Mouse (Mus musculus) heart, postnatal 0 days (tissue): Measurements from ENCODE around the gene Fgfr2. TPM values are rescaled to one million over a fixed set of nuclear protein-coding genes. Genes with fewer than 3 reads are reported as not detected.

Experiments
- ATAC-seq: fragments of 200-750 bp; cut with Nextera tagmentation; 2 replicates; pipeline ENCODE4 v1.8.0; 2017; ENCODE audit warnings: low read depth, moderate number of reproducible peaks, moderate library complexity; ENCODE audit not compliant: insufficient read depth
- DNase-seq: peaks from one replicate; pipeline ENCODE4 v3.0.0-alpha.2; 2016; ENCODE audit warnings: low spot score
- H3K27ac ChIP-seq: fragments of 300-500 bp; sonication (generic); 2 replicates; pipeline ENCODE4 v1.5.1; 2014; ENCODE audit warnings: low read depth, mild to moderate bottlenecking
- H3K27me3 ChIP-seq: fragments of 300-500 bp; sonication (generic); 2 replicates; pipeline ENCODE4 v1.6.1; 2014; ENCODE audit warnings: low read length, mixed read lengths; ENCODE audit not compliant: control insufficient read depth, insufficient read depth
- H3K36me3 ChIP-seq: fragments of 300-500 bp; sonication (generic); replicated peaks from 2 replicates; pipeline ENCODE4 v1.6.1; 2014; ENCODE audit warnings: low read length, mixed read lengths; ENCODE audit not compliant: control insufficient read depth, insufficient read depth
- H3K4me1 ChIP-seq: fragments of 300-500 bp; sonication (generic); 2 replicates; pipeline ENCODE4 v1.6.1; 2014; ENCODE audit warnings: antibody characterized with exemption; ENCODE audit not compliant: control insufficient read depth, insufficient read depth
- H3K4me2 ChIP-seq: fragments of 300-500 bp; sonication (generic); 2 replicates; pipeline ENCODE4 v1.6.1; 2014; ENCODE audit warnings: low read depth, mild to moderate bottlenecking, low read length, moderate library complexity
- H3K4me3 ChIP-seq: fragments of 300-500 bp; sonication (generic); 2 replicates; pipeline ENCODE4 v1.5.1; 2014; ENCODE audit warnings: low read depth, low read length
- H3K9ac ChIP-seq: fragments of 300-500 bp; sonication (generic); replicated peaks from 2 replicates; pipeline ENCODE4 v1.6.1; 2014; ENCODE audit warnings: low read depth, low read length, mixed read lengths
- H3K9me3 ChIP-seq: fragments of 300-500 bp; sonication (generic); replicated peaks from 2 replicates; pipeline ENCODE4 v1.6.1; 2016; ENCODE audit warnings: low read length; ENCODE audit not compliant: control insufficient read depth
- CTCF ChIP-seq: IDR thresholded peaks from 2 replicates; pipeline ENCODE4 v1.5.1; 2016; ENCODE audit warnings: antibody characterized with exemption, control low read depth, low read depth
- EP300 ChIP-seq: IDR thresholded peaks from 2 replicates; pipeline ENCODE4 v1.6.1; 2016; ENCODE audit warnings: antibody characterized with exemption, low read depth
- WGBS: fragments of 180-500 bp; shearing (Covaris S2); extraction: QIAGEN DNeasy Blood & Tissue Kit; methylation state at CpG from one replicate; pipeline ENCODE4 v1.1.7; 2014; 5-methylcytosine and 5-hydroxymethylcytosine counted together
- polyA plus RNA-seq: library from polyadenylated mRNA; unstranded; fragments of >200 nt; fragmentation: Nextera tagmentation; extraction: Ambion mirVana; gene quantifications from 2 replicates; pipeline ENCODE4 v1.2.1, GENCODE M21; 2015
- total RNA-seq: library from RNA; depleted of rRNA; stranded (reverse); fragments of >200 nt; gene quantifications from 2 replicates; pipeline ENCODE4 v1.2.3, GENCODE M21; 2014; ENCODE audit warnings: low replicate concordance

The Fgfr2 gene
- total and polyA plus RNA-seq, 2 experiments from 2014 or later: 3.8 to 11.5 TPM

GRCm38 (mm10) chr7:131629562-131629961 is 1493.6 kb downstream of the Fgfr2 start:
- Histone ChIP-seq H3K9ac (no peak overlapping the region), H3K9me3 (no peaks in the 10 kb centered on the region), H3K4me2 (no peak overlapping the region), H3K36me3 (no peaks in the 10 kb centered on the region), H3K27ac (no peak overlapping the region), H3K4me3 (no peak overlapping the region), H3K4me1 (no peaks in the 10 kb centered on the region), H3K27me3 (no peaks in the 10 kb centered on the region)
- DNase-seq (no peak), ATAC-seq (no peak)
- WGBS: 85% methylated on average over 8 of the region's 8 CpGs
- TF ChIP-seq EP300: no peak
- no peak for TF ChIP-seq CTCF

- DNase-seq (no peak), ATAC-seq (no peak)
- Histone ChIP-seq H3K36me3 (no peaks in the 10 kb centered on the region), H3K27me3 (no peaks in the 10 kb centered on the region), H3K4me2 (no peak overlapping the region), H3K4me3 (no peak overlapping the region), H3K9ac (no peak overlapping the region), H3K9me3 (no peaks in the 10 kb centered on the region), H3K4me1 (no peaks in the 10 kb centered on the region), H3K27ac (no peak overlapping the region)
- 82% methylated on average over 13 of the region's 13 CpGs for WGBS
- no peak for TF ChIP-seq CTCF
- no peak for TF ChIP-seq EP300
These were observed 1494.2 kb downstream of the Fgfr2 start for GRCm38 (mm10) chr7:131628846-131629391.

GRCm38 (mm10) chr7:131628356-131628755 is 1494.8 kb downstream of the Fgfr2 start:
- no peak overlapping the region for H3K9ac ChIP-seq
- ATAC-seq: no peak
- H3K4me2 ChIP-seq: no peak overlapping the region
- no peak for TF ChIP-seq EP300
- no peak for TF ChIP-seq CTCF
- no peaks in the 10 kb centered on the region for H3K27me3 ChIP-seq
- H3K4me3 ChIP-seq: no peak overlapping the region
- no peak for DNase-seq
- 84% methylated on average over 17 of the region's 17 CpGs for WGBS
- no peaks in the 10 kb centered on the region for H3K9me3 ChIP-seq
- H3K4me1 ChIP-seq: no peaks in the 10 kb centered on the region
- no peaks in the 10 kb centered on the region for H3K36me3 ChIP-seq
- no peak overlapping the region for H3K27ac ChIP-seq

GRCm38 (mm10) chr7:131609677-131610076 is 1513.5 kb downstream of the Fgfr2 start:
- TF ChIP-seq CTCF (no peak), EP300 (no peak)
- ATAC-seq (no peak), DNase-seq (no peak)
- no peak overlapping the region for H3K4me3 ChIP-seq
- H3K27ac ChIP-seq: no peak overlapping the region
- H3K27me3 ChIP-seq: no peaks in the 10 kb centered on the region
- H3K4me1 ChIP-seq: peaks cover 4% of the 10 kb centered on the region; the same call in 1 of the 2 replicates
- H3K36me3 ChIP-seq: no peaks in the 10 kb centered on the region
- 49% methylated on average over 7 of the region's 7 CpGs for WGBS
- no peak overlapping the region for H3K9ac ChIP-seq
- H3K4me2 ChIP-seq: no peak overlapping the region
- H3K9me3 ChIP-seq: no peaks in the 10 kb centered on the region

GRCm38 (mm10) chr7:131608049-131608448 is 1515.1 kb downstream of the Fgfr2 start:
- Histone ChIP-seq H3K4me1 (peaks cover 4% of the 10 kb centered on the region; the same call in 1 of the 2 replicates), H3K4me3 (no peak overlapping the region), H3K36me3 (no peaks in the 10 kb centered on the region), H3K27ac (no peak overlapping the region), H3K9ac (no peak overlapping the region), H3K27me3 (no peaks in the 10 kb centered on the region), H3K4me2 (no peak overlapping the region), H3K9me3 (no peaks in the 10 kb centered on the region)
- DNase-seq: peak; percentile 30
- WGBS: 40% methylated on average over 6 of the region's 6 CpGs
- no peak for TF ChIP-seq EP300
- no peak for TF ChIP-seq CTCF
- ATAC-seq: peak; percentile 75

GRCm38 (mm10) chr7:131605481-131605880 is 1517.7 kb downstream of the Fgfr2 start:
- ATAC-seq: no peak
- no peak overlapping the region for H3K4me3 ChIP-seq
- H3K27ac ChIP-seq: no peak overlapping the region
- 64% methylated on average over 4 of the region's 4 CpGs for WGBS
- TF ChIP-seq CTCF (no peak), EP300 (no peak)
- H3K27me3 ChIP-seq: no peaks in the 10 kb centered on the region
- H3K9me3 ChIP-seq: no peaks in the 10 kb centered on the region
- H3K36me3 ChIP-seq: no peaks in the 10 kb centered on the region
- DNase-seq: no peak
- H3K9ac ChIP-seq: no peak overlapping the region
- H3K4me1 ChIP-seq: peaks cover 4% of the 10 kb centered on the region; the same call in 1 of the 2 replicates
- no peak overlapping the region for H3K4me2 ChIP-seq
